Mouse (Mus musculus) fat pad, adult 2 months (tissue): Measurements from ENCODE around the gene Catip.
"Not testable (repeated sequence)": the region's sequence is repeated elsewhere in the genome, so short reads cannot be mapped to it uniquely, and the experiment has no call there.

Experiments
- DNase-seq: peaks from one replicate; pipeline ENCODE4 v3.0.0-alpha.2; 2011; ENCODE audit warnings: low read depth, low spot score; ENCODE audit errors: extremely low read depth

Catip gene

GRCm38 (mm10) chr1:74361812-74362211, at the start of gene Catip:
Gene Catip (plus strand): TSS chr1:74362108.
- DNase-seq: no peak

DNA sequence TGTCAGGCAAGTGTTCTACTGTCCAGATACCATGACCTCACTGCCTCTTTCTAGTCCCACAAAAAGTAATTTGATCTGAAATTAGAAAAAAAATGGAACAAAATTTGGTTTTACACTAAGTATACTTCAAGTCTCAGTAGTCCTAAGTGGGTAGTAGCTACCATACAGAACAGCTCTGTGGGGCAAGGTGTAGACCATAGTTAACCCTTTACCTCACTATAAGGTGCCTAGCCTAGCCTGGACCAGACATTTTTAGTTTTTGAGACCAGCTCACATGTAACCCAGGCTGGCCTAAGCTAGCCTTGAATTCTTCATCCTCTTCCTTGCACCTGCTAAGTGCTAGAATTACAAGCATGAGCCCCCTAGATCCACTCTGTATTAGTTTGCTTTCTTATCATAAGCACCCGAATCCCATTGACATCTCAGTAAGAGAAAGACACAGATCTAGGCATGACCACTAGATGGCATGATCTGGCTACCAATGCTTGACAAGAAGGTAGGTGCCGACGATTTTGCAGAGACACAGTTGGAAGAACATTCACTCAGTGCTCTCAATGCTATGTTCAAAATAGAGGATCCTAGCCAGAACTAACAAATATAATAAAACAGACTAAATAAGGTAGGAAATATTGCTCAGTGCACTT, 48.7 kb upstream of the Catip start:
- no peak for DNase-seq

GRCm38 (mm10) chr1:74314796-74315195, 47.1 kb upstream of the Catip start:
- no peak for DNase-seq

DNA sequence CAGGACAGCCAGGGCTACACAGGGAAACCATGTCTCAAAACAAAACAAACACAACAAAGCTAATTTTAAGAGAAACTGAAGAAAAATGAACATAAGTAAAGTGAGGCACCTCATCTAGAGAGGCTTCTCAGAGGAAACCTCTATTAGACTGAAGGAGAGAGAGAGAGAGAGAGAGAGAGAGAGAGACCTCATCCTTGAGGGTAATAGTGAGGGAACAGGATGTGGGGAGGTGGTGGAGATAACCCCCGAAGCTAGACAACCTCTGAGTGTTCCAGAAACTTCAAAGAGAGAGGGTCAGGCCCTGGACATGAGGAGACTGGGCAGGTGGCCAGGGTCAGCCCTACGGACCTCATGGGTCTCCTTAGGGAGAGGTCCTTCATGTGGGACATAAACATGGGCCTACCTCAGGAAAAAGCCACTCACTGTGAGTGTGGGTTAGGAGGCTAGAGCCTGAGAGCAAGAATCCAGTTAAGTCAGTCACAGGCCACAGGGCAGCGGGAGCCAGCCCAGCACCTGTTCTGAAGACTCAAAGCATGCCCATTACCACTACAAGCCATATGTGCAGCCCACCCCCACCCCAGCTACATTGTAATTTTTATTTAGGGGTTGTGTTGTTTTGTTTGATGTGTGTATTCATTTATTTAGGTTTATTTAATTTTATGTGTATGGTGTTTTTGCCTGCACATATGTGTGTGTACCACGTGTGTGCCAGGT, 45.6 kb upstream of the Catip start:
- DNase-seq: no peak

DNA sequence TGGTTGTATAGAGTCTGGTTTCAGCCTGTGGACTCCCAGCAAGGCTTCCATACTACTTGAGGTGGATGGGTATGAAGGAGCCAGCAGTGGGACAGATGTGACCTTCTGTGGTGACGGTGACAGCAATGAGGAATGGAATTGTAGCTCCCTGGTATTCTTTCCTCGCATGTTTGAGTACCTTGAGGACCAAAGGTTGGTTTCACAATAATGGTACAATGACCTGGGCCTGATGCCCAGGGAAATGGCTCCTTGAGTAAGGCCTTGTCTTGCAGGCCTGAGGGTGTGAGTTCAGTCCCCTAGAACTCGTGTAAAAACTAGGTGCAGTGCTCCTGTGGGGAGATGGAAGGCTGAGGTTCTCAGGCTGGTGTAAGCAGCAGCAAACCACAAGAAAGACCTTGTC, 43.2 kb upstream of the Catip start:
- no peak for DNase-seq

- DNase-seq: no peak
Measured at GRCm38 (mm10) chr1:74321396-74321795, 40.5 kb upstream of the Catip start.

GRCm38 (mm10) chr1:74326916-74327315, 35.0 kb upstream of the Catip start:
- not testable (repeated sequence) for DNase-seq

DNA sequence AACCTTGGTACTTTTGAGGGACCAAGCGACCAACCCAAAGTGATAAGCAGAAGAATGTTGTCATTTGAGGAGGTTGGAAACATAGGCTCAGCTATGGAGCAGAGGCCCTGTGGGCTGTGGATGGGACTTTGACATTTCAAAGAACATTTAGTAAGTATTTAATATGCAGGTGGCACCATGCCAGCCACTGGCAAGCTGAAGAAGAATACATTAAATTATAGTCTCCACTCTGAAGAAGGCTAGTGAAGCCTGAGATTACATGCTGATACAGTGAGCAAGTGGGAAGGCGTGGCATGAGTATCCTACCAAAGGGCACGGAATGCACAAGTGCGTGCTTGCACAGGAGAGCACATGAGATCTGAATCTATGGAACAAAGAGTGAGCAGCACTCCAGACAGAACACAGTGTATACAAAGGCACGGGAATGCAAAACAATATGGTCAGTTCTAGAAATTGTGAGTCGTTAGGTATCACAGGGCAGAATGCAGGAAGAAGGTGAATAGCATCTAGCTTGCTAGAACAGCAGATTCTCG, 31.9 kb upstream of the Catip start:
- DNase-seq: peak; percentile 79

GRCm38 (mm10) chr1:74331046-74331681, 30.7 kb upstream of the Catip start:
- peak; percentile 88 for DNase-seq

- peak; percentile 59 for DNase-seq
Measured at GRCm38 (mm10) chr1:74332241-74332763, 29.6 kb upstream of the Catip start.

DNA sequence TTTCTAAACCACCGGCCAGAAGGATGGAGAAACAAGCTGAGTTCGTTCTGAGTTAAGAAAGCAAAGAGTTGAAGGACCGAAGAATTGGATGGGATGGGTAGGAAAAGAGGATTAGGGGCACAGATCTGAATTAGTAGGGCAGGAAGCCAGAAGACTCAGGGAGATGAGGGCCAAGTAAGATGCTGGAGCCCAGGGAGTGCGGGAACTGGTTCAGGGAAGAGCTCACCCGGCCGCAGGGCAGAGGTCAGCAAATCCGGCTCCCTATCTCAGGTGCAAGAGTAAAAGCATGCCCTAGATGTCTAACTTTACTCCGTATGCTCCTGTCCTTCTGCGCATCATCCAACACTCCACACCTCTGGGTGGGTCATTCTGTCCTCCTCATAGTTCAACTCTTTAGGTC, 29.0 kb upstream of the Catip start:
- no peak for DNase-seq

DNA sequence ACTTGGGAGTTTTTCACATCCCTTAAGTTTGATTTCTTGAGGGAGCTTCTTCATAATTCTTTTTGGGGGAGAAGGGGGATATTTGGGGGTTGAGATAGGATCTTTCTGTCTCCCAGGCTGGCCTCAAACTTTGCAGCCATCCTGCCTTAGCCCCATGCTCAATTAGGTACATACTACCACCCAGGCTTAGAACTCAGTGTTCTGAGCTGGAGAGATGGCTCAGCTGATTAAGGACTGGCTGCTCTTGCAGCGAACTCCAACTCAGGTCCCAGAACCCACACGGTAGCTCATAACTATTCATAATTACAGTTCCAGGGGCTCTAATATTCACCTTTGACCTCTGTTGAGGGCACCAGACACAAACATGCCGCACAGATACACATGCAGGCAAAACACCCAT, 27.3 kb upstream of the Catip start:
- DNase-seq: no peak

GRCm38 (mm10) chr1:74335033-74335432, 26.9 kb upstream of the Catip start:
- no peak for DNase-seq

DNA sequence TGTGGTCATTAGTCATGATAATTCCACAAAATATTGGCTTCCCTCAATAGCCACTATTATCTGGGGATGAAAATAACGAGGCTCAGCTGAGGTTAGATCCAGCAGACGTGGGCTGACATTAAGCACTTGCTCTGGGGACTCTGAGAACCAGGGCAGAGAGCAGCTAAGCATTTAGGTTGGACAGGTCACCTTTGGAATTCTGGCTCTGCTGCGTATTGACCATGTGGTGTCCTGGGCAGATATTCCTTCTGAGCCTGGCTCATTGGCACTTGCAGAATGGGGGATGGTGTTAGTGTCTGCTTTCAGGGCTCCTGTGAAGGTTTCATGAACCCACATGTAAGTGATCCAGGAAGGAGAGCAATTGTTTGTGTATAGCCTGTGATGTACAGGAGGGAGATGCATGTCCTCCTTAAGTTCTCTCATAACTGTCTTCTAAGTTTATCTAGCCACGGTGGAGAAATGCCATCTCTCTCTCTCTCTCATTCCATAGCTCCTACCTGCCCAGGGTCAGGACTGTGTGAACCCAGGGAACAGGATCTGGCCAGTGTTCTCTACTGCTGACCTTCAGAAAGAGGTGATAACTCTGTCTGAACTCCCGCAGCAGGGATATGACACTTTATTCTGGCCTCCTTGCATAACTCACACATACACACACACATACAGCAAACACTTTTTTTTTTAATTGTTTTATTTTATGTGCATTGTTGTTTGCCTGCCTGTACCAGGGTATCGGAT, 26.3 kb upstream of the Catip start:
- no peak for DNase-seq

DNA sequence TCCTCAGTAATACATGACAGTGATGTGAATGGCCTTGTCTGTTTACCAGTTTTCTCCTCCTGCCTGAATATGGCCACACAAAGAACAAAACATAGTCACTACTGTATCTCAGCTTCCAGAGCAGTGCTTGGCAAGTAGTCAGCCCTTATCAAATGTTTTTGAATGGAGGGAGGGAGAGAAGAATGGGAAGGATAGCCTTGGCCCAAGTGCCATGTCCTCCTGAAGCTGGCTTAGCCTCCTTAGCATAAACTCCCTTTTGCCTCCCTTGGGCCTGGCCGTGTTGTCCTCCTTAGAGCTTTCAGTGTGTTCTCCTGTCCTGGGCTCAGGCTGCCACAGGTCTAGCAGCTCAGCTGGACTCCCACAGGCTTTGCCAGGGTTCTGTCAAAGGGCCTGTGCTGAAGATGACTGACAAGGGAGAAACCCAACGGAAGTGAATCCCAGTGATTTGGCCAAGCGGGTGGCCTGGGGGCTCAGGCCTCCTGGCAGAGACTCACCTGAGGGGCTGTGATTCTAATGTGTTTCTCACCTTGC, 24.6 kb upstream of the Catip start:
- DNase-seq: no peak

DNA sequence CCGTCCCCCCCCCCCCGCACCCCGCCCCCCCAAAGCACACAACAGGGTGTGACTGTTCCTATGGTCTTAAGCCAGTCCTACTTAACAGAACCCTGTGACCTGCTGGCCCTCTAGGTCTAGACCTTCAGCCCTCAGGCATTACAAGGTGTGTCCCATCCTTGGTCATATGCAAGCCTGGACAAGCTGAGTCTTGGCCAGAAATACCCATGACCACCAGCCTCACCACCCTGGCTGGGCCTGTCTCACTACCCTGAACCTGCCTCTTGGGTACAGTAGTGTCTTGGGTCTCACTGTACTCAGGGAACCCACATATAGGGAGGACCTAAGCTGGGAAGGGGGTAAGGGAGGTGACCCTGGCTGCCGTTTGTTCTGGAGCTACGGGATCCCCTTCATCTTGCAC, 23.9 kb upstream of the Catip start:
- no peak for DNase-seq

DNA sequence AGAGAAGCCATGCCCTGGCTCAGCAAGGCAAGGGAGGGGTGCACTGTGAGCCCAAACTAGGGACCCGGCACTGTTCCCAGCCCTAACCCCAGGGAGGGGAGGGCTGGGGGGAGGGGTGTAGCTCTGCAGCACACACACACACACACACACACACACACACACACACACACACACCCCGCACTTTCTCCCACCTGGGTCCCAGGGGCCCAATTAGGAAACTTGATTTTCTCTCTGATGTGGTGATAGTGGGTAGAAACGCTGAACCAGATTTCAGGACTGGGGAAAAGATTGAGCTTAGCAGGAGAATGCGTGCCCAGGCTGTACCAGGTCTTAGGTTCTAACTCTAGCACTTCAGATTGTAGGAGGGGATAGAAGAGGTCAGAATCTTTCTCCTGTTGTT, 23.3 kb upstream of the Catip start:
- DNase-seq: no peak

DNA sequence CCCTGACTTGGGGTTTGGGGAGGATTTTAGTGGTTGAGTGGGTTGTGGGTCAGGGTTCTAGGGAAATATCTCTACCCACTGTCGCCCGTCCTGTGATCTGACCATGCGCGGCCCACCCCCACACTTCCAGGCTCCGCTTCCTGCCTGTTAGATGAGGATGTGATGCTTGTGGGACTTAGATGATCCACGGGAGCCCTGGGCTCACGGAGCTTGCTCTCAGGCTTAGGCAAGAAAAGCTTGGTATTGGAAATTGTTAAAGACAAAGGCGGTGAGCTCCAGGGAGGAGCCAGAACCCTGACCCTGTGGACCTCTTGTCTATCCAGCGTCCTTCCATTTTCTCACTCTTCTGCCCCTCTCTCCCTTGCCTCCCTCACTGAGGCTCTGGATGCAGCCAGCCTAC, 22.0 kb upstream of the Catip start:
- no peak for DNase-seq

DNA sequence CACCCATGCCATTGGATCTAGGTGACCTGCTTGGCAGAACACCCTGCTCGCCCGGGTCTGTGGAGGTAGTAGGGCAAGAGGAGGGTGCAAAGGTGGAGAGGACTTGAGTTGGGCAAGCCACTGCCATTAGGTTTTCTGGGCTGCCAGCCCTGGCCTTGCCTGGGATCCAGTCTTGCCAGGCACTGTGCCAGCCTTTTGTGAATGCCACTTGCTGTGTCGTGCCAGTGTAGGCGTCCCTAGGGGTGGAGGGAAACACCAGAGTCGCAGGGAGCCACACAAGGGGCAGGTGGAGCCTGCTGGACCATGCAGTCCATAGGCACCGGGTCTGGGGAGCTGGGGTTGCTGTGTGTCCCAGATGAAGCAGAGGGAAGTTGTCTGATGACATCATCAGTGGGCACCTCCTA, 21.5 kb upstream of the Catip start:
- DNase-seq: peak; percentile 87

GRCm38 (mm10) chr1:74340992-74341391, 20.9 kb upstream of the Catip start:
- not testable (repeated sequence) for DNase-seq

- no peak for DNase-seq
Measured at GRCm38 (mm10) chr1:74341898-74342297, 20.0 kb upstream of the Catip start.
